Mouse (Mus musculus): ENCODE data around the gene Pdgfb. TPM values are rescaled to one million over a fixed set of nuclear protein-coding genes. Genes with fewer than 3 reads are reported as not detected.

Gene Pdgfb
- 0.08 TPM for polyA plus RNA-seq (2014; fragmentation: Illumina TruSeq; extraction: RNeasy Lipid Tissue Mini Kit (QIAGEN cat#74804); ENCODE audit: low read depth, low replicate concordance)

GRCm38 (mm10) chr15:80014321-80015210 is at the start of gene Pdgfb:
Gene Pdgfb, minus strand, starts transcription at chr15:80014977.

GRCm38 (mm10) chr15:79970940-79971339 is 43.8 kb downstream of the Pdgfb start, which contains the start of gene Cbx7:
Gene Cbx7, minus strand, starts transcription at chr15:79971119.

Other genes with a start within 250 kb of the Pdgfb start
- 5.6 TPM for gene Dnal4, start 237.1 kb downstream of the Pdgfb start, polyA plus RNA-seq (2014; fragmentation: Illumina TruSeq; extraction: RNeasy Lipid Tissue Mini Kit (QIAGEN cat#74804); ENCODE audit: low read depth, low replicate concordance)
- gene Nptxr, start 210.2 kb downstream of the Pdgfb start, polyA plus RNA-seq (2014; fragmentation: Illumina TruSeq; extraction: RNeasy Lipid Tissue Mini Kit (QIAGEN cat#74804); ENCODE audit: low read depth, low replicate concordance) = 0.83 TPM
- not detected for gene Npcd, start 180.7 kb downstream of the Pdgfb start, polyA plus RNA-seq (2014; fragmentation: Illumina TruSeq; extraction: RNeasy Lipid Tissue Mini Kit (QIAGEN cat#74804); ENCODE audit: low read depth, low replicate concordance)
- gene Cbx6, start 180.3 kb downstream of the Pdgfb start, polyA plus RNA-seq (2014; fragmentation: Illumina TruSeq; extraction: RNeasy Lipid Tissue Mini Kit (QIAGEN cat#74804); ENCODE audit: low read depth, low replicate concordance) = 0.90 TPM
- 3.6 TPM for gene Apobec3, start 123.3 kb downstream of the Pdgfb start, polyA plus RNA-seq (2014; fragmentation: Illumina TruSeq; extraction: RNeasy Lipid Tissue Mini Kit (QIAGEN cat#74804); ENCODE audit: low read depth, low replicate concordance)
- gene Cbx7, start 43.9 kb downstream of the Pdgfb start, polyA plus RNA-seq (2014; fragmentation: Illumina TruSeq; extraction: RNeasy Lipid Tissue Mini Kit (QIAGEN cat#74804); ENCODE audit: low read depth, low replicate concordance) = 2.8 TPM
- 0.06 TPM for gene Syngr1, start 76.4 kb upstream of the Pdgfb start, polyA plus RNA-seq (2014; fragmentation: Illumina TruSeq; extraction: RNeasy Lipid Tissue Mini Kit (QIAGEN cat#74804); ENCODE audit: low read depth, low replicate concordance)
- 57.2 TPM for gene Rpl3, start 76.9 kb upstream of the Pdgfb start, polyA plus RNA-seq (2014; fragmentation: Illumina TruSeq; extraction: RNeasy Lipid Tissue Mini Kit (QIAGEN cat#74804); ENCODE audit: low read depth, low replicate concordance)
- 0.08 TPM for gene Tab1, start 118.2 kb upstream of the Pdgfb start, polyA plus RNA-seq (2014; fragmentation: Illumina TruSeq; extraction: RNeasy Lipid Tissue Mini Kit (QIAGEN cat#74804); ENCODE audit: low read depth, low replicate concordance)
- 0.25 TPM for gene Mgat3, start 158.7 kb upstream of the Pdgfb start, polyA plus RNA-seq (2014; fragmentation: Illumina TruSeq; extraction: RNeasy Lipid Tissue Mini Kit (QIAGEN cat#74804); ENCODE audit: low read depth, low replicate concordance)
- gene Mief1, start 219.0 kb upstream of the Pdgfb start, polyA plus RNA-seq (2014; fragmentation: Illumina TruSeq; extraction: RNeasy Lipid Tissue Mini Kit (QIAGEN cat#74804); ENCODE audit: low read depth, low replicate concordance) = 19.4 TPM
- gene AC140267.1, start 220.9 kb upstream of the Pdgfb start, polyA plus RNA-seq (2014; fragmentation: Illumina TruSeq; extraction: RNeasy Lipid Tissue Mini Kit (QIAGEN cat#74804); ENCODE audit: low read depth, low replicate concordance) = not detected
- 28.9 TPM for gene Atf4, start 240.2 kb upstream of the Pdgfb start, polyA plus RNA-seq (2014; fragmentation: Illumina TruSeq; extraction: RNeasy Lipid Tissue Mini Kit (QIAGEN cat#74804); ENCODE audit: low read depth, low replicate concordance)
- gene Rps19bp1, start 249.3 kb upstream of the Pdgfb start, polyA plus RNA-seq (2014; fragmentation: Illumina TruSeq; extraction: RNeasy Lipid Tissue Mini Kit (QIAGEN cat#74804); ENCODE audit: low read depth, low replicate concordance) = 3.8 TPM